Comparison of ENCODE assay signal across 11 mouse cellular contexts in the genomic region with DNA sequence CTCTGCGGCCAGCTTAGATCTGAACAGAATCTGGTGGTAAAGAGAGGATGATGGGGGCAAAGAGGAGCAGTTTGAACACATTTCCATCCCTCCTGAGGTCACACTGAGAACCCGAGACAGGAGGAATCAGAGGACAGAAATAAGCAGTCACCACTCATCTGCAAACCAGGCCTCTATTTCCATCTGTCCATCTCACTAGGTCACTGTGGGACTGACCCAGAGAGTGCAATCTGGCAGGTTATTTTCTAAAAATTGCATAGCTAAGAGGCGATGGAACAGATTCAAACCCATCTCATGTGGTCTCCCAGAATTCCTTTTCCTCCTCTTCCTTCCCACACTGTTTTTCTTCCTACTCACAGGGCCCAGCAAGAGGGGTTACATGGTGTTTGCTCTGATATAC.
"Had no signal": no experiment of that assay in that cellular context is flagged by ENCODE, and none has a peak within 500 bp of the region (broad histone marks: within the 10 kb centered on the region; RNA-seq: fewer than 3 reads in every experiment).

No protein-coding gene starts in this region.

- DNase-seq: kidney, postnatal 25 days; lung, adult 2 months; lung, postnatal 36 days; right cerebral cortex, postnatal 4 days; spleen, adult 18-20 months; thymus, adult 18-20 months; thymus, postnatal 14 days had no signal

- H3K27ac ChIP-seq: kidney, embryonic 15.5 days; limb, embryonic 10.5 days; liver, embryonic 15.5 days; midbrain, embryonic 13.5 days had no signal

- H3K4me3 ChIP-seq: kidney, embryonic 15.5 days; limb, embryonic 10.5 days; liver, embryonic 15.5 days; midbrain, embryonic 13.5 days had no signal
